Mouse (Mus musculus) kidney, postnatal 14 days (tissue): ENCODE data around the gene Stk38.

Experiments
- DNase-seq: peaks from one replicate; pipeline ENCODE4 v3.0.0; 2022; ENCODE audit warnings: mixed read lengths

Gene Stk38

GRCm38 (mm10) chr17:28951831-28952799 lies 55.7 kb downstream of the Stk38 start, which contains the start of gene Kctd20:
TSS of gene Kctd20 (plus strand) at chr17:28951950.
- DNase-seq = peak; percentile 97

GRCm38 (mm10) chr17:28950751-28951150 lies 57.0 kb downstream of the Stk38 start:
- DNase-seq = no peak

DNA sequence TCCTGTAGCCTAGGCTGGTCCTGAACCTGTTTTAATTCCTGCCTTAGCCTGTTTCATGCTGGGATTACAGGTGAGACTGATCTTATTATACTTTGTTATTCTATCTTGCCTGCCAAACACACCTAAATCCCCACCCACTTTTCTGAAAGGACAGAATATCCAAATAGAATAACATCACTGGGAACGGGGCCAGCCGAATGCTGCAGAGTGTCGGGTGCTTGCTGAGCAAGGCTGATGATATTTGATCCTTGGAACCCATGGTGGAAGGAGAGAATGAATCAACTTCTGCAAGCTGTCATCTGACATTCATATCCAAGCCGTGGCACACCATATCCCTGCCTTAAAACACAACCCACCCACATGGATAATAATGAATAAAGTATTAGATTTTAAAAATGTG lies 59.1 kb downstream of the Stk38 start:
- DNase-seq = peak; percentile 25

- no peak for DNase-seq
Measured at GRCm38 (mm10) chr17:28947011-28947939, 60.5 kb downstream of the Stk38 start.

- peak; percentile 63 for DNase-seq
Measured at GRCm38 (mm10) chr17:28944481-28944880, 63.3 kb downstream of the Stk38 start.

DNA sequence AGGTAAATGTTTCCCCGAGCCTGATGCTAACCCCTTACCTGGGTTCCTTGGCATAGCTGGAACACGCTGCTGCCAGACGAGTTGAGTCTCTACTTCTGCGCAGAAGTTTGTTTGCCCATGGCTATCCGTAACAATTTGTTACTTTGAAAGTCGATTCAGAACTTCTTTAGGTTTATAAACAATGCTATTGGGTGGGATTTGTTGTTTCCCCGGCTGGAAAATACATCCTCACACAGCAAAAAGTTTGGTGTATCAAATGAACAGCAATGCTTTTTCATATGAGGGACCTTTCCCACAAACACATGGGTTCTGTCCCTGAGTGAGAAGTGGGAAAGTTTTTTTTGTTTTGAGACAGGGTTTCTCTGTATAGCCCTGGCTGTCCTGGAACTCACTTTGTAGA lies 64.1 kb downstream of the Stk38 start, which contains the start of gene Pxt1:
Pxt1 (minus strand) TSS at position 101 of the 400 bp plus-strand sequence.
- DNase-seq = no peak

DNA sequence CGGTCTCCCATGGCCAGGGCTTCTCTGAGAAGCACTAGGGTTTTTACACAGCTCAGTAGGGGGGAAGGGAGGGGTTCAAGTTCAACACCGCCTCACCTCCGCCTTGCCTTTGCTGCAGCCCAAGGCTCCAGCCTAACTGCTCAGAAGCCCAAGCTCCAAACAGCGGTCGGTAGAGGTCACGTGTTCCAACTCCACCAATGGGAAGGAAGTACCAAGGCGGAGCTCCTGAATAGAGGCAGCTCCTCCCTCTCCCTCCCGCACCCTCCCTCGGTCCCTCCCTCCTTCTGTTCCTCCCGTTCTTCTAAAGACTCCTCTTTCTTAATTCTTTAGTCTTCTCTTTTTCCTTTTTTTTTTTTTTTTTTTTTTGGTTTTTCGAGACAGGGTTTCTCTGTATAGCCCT lies 65.7 kb downstream of the Stk38 start:
- no peak for DNase-seq

DNA sequence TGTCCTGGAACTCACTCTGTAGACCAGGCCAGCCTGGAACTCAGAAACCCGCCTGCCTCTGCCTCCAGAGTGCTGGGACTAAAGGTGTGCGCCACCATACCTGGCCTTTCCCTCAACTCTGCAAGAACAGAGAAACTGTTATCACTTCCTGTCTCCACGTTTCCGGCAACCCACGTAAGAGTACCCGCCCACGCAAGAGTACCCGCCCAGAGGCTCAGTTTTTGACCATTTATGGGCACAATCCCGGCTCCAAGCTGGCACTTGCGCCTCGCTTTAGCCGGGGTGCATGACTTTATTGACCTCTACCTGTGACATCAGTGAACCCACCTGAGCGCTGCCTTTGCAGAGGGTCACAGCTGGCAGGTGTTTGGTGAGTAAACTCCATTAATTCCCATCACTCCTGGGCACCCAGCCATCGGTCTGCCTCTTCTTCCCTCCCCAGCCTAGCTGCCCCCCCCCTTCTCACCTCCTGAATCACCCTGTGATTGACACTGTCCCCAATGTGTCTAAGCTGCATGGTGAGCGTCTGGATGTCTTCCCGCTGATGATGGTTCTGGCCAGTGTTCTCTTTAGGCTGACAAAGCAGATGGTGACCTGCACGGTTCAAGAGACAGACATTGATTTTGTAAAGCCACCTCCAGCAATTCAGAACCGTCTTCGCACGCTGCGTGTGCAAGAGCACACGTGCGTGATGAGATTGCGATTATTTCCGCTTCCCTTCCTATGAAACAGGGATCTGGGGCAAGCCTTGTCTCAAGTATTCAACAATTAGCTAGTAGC lies 66.8 kb downstream of the Stk38 start:
- no peak for DNase-seq

GRCm38 (mm10) chr17:28936622-28937345 lies 71.0 kb downstream of the Stk38 start:
- peak; percentile 77 for DNase-seq

DNA sequence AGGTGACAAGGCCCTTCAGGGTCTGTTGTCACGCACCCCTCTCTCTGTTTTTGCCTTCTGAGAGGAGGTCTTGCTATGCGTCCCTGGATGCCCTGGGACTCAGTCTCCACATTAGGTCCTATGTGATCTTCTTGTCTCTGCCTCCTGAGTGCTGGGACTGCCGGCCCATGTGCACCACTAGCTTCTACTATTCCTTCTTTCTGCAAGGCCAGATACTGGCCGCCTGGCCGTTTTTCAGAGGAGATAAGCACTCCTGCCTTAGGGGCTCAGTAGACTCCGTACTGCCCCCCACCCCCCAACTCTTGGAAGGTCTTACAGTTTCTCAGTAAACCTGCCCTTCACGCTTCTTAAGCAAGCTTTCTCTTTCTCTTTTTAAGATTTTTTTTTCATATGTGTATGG lies 71.7 kb downstream of the Stk38 start:
- DNase-seq = no peak

DNA sequence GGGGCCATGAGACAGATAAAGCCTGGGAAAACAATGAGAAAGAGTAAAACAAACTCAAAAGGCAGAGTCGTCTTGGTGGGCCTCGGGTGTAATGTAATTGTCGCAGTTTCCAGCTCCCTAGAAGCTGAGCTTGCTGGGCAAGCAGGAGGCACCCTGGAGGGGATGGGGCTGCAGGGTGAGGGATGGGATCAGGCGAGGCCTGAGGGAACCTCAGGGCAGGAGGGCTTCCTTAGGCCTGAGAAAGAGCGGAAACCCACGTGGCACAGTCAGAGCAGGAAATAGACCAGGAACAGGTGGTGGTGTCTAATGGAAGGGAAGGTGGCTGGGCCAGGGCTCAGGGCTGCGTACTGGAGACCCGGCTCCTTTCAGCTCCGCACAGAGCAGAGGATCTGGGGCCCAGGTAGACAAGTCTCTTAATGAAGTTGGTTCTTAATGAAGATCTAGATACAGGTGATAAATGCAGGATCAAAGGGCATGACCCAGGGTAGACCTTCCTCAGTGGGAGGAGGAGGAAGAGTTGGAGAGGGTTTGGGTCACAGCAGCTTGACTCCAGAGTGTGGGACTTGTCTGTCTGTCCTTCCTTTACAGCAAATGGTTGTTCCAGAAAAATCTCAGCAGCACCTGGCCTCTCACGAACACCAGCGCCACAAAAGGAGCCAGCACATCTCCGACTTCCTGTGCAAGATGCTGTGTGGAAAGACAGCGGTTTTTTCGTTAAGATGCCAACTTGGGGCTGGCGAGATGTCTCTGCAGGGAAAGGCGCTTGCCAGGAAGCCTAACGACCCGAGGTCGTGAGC lies 73.5 kb downstream of the Stk38 start:
- DNase-seq = no peak

GRCm38 (mm10) chr17:28932274-28932673 lies 75.5 kb downstream of the Stk38 start:
- no peak for DNase-seq

GRCm38 (mm10) chr17:28931436-28932211 lies 76.2 kb downstream of the Stk38 start:
- DNase-seq = peak; percentile 24

GRCm38 (mm10) chr17:28930392-28931074 lies 77.3 kb downstream of the Stk38 start:
- DNase-seq = peak; percentile 97

DNA sequence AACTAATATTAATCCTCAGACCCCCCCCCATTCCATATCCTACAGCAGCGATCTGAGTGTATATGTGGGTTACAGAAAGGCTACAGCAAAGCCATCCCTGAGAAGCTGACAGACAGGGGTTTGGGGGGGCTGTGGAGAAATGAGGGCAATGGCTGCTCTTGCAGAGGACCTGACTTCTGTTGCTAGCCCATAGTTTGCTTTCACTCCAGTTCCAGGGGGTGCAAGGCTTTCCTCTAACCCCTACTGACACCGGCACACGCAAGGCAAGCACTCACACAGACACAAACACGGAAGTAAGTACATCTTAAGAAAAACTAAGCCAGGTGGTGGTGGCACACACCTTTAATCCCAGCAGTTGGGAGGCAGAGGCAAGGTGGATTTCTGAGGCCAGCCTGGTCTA lies 78.4 kb downstream of the Stk38 start:
- no peak for DNase-seq

DNA sequence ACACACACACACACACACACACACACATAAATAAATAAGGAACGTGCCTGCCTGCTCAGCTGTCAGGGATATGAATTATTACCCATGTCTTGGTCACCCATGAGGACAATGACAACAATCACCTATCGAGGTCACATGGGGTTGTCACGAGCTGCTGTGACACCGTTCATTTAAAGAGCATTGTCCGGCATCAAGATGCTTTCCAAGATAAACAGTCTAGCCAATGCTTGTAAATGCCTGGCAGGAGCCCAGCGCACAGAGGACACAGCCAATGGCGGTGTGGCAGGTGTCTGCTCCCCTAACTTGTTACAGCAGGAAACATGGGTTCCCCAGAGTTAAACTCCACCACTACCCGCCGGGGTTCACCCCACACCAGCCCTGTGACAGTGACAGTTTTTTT lies 79.8 kb downstream of the Stk38 start:
- DNase-seq = no peak

- peak; percentile 49 for DNase-seq
Measured at GRCm38 (mm10) chr17:28926866-28927635, 80.7 kb downstream of the Stk38 start.

DNA sequence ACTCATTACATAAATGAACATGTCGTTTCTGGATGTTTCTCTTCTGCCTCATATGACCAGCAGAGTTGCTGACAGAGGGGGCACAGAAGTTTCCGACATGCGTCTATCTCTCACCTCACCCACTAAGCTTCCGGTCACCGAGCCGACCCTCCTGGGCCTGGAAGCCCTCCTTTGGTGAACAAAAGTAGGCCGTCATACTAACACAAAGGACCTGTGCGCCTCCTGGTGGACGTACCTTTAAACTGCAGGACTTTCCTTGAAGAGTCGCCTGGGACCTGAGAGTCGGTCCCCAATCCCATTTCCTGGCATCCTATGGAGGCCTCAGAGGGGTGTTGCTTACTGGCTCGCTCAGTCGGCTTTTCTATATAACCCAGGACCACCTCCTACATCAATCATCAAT lies 81.4 kb downstream of the Stk38 start:
- DNase-seq = peak; percentile 85
